Mouse (Mus musculus): ENCODE results near the gene Osbpl5. TPM values are rescaled to one million over a fixed set of nuclear protein-coding genes. Genes with fewer than 3 reads are reported as not detected.
"Not testable (repeated sequence)": the region's sequence is repeated elsewhere in the genome, so short reads cannot be mapped to it uniquely, and the experiment has no call there.

The Osbpl5 gene
- polyA plus RNA-seq, 1 experiment from 2014 or later: 29.9 TPM

DNA sequence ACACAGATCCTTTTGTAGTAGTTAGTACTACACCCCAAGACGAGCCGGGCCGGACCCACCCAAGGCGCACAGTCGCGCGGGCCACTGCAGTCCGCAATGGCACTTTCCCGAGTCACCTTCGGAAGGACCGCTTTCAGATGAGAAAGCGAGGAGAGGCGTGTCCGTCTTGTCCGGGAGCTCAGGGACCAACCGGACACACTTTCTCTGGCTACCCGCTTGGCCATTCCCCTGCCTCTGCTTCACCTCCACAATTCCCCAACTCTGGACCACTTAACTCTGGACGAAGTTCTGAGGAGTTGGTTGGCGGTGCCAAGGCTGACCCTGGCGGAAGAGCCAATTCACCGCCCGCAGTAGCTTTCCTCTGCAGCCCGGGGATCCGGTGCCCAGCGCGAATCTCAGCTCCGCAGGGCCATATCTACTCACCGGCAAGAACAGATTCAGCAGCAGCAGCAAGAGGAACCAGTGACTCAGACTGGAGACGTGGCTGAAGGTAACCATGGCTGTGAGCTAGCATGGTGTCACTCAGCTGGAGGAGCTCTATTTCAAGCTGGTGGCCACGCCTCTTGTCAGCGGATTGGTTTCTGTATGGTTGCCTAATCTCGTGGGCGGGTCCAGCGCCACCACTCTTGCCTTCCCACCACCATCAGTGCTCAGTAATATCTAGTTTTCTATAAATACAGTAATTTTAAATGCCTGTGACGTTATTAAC lies 71.3 kb downstream of the Osbpl5 start, which contains the start of gene Tnfrsf23:
Tnfrsf23 (minus strand) TSS at position 514 of the 709 bp plus-strand sequence.
- Histone ChIP-seq H3K4me2 (replicated peaks; ENCODE audit: low read depth) (peak within 1 kb of the TSS; percentile 76), H3K9ac (ENCODE audit: low read length) (peak within 1 kb of the TSS; percentile 55), H3K4me3 (ENCODE audit: low read depth, low read length) (peak within 1 kb of the TSS; percentile 39), H3K36me3 (ENCODE audit: control insufficient read depth, insufficient read depth, low read length) (peaks cover 8% of the 10 kb centered on the region; the same call in 1 of the 2 replicates), H3K9me3 (ENCODE audit: control insufficient read depth, low read length) (no peaks in the 10 kb centered on the region), H3K27me3 (ENCODE audit: control insufficient read depth, insufficient read depth, low read length) (no peaks in the 10 kb centered on the region), H3K4me1 (replicated peaks; ENCODE audit: control insufficient read depth, insufficient read depth) (no peaks in the 10 kb centered on the region), H3K27ac (replicated peaks) (0 out of 2 replicates have a peak within 1 kb of the TSS, but pooled peaks have one; percentile 49)
- TF ChIP-seq CTCF (IDR thresholded peaks at IDR 0.05; ENCODE audit: low read depth): peak; percentile 34
- TF ChIP-seq EP300 (optimal IDR thresholded peaks at IDR 0.05): no peak
- 2% methylated on average over 35 of the region's 35 CpGs for WGBS
- peak; percentile 86 for DNase-seq (ENCODE audit: low spot score)
- peak; percentile 96 for ATAC-seq (ENCODE audit: low FRiP score, low TSS enrichment)

DNA sequence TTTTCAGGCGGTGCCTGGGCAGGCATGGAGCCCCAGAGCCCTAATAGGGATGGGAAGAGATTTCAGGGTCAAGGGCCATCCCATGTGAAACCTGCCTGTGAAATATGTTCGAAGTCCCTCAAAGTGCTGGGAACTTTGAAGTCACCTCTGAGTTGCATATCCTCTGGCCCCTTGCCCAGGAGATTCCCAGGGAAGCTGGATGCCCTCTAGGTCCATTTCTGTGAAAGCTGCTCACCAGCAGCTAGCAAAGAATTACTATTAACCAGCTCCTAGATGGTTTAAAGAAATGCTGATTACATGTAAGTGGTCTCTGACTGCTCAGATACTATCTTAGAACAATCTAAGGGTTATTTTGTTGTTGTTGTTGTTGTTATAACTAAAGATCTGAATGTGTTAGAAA lies 72.2 kb downstream of the Osbpl5 start:
- not testable (repeated sequence) for H3K4me3 ChIP-seq (ENCODE audit: low read depth, low read length); H3K27me3 ChIP-seq (ENCODE audit: control insufficient read depth, insufficient read depth, low read length); H3K27ac ChIP-seq (replicated peaks); DNase-seq (ENCODE audit: low spot score); H3K9me3 ChIP-seq (ENCODE audit: control insufficient read depth, low read length); H3K4me2 ChIP-seq (replicated peaks; ENCODE audit: low read depth); H3K36me3 ChIP-seq (ENCODE audit: control insufficient read depth, insufficient read depth, low read length); H3K4me1 ChIP-seq (replicated peaks; ENCODE audit: control insufficient read depth, insufficient read depth); ATAC-seq (ENCODE audit: low FRiP score, low TSS enrichment); H3K9ac ChIP-seq (ENCODE audit: low read length)
- WGBS: 83% methylated on average over 1 of the region's 2 CpGs

- Histone ChIP-seq H3K4me1 (replicated peaks; ENCODE audit: control insufficient read depth, insufficient read depth) (no peaks in the 10 kb centered on the region), H3K36me3 (ENCODE audit: control insufficient read depth, insufficient read depth, low read length) (no peaks in the 10 kb centered on the region), H3K9ac (ENCODE audit: low read length) (no peak overlapping the region), H3K27me3 (ENCODE audit: control insufficient read depth, insufficient read depth, low read length) (no peaks in the 10 kb centered on the region), H3K9me3 (ENCODE audit: control insufficient read depth, low read length) (no peaks in the 10 kb centered on the region), H3K4me3 (ENCODE audit: low read depth, low read length) (no peak overlapping the region), H3K4me2 (replicated peaks; ENCODE audit: low read depth) (no peak overlapping the region), H3K27ac (replicated peaks) (no peak overlapping the region)
- no peak for DNase-seq (ENCODE audit: low spot score)
- WGBS: 90% methylated on average over 1 of the region's 1 CpGs
- ATAC-seq (ENCODE audit: low FRiP score, low TSS enrichment): no peak
- no peak for TF ChIP-seq CTCF (IDR thresholded peaks at IDR 0.05; ENCODE audit: low read depth)
Observed at GRCm38 (mm10) chr7:143681566-143681965, 75.2 kb downstream of the Osbpl5 start.

DNA sequence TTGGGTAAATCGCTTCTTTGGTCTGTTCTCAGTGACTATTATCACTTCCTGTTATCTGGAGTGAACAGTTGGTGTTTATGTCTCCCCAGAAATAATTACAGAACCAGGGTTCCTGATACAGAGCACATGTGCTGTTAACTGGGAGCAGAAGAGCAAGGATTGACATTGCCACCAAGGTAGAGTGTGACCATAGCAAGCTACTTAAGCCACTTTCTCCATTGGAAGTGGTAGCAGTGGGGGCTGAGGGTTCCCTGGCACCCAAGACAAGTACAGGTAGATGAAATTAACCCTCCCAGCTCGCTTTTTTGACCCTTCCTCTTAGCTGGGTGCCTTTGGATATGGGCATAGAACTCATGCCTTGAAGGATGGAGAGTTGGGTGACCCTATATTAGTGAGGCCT lies 75.9 kb downstream of the Osbpl5 start:
- H3K4me3 ChIP-seq (ENCODE audit: low read depth, low read length); H3K36me3 ChIP-seq (ENCODE audit: control insufficient read depth, insufficient read depth, low read length); H3K9ac ChIP-seq (ENCODE audit: low read length); H3K27me3 ChIP-seq (ENCODE audit: control insufficient read depth, insufficient read depth, low read length); H3K9me3 ChIP-seq (ENCODE audit: control insufficient read depth, low read length); H3K4me2 ChIP-seq (replicated peaks; ENCODE audit: low read depth); H3K27ac ChIP-seq (replicated peaks); H3K4me1 ChIP-seq (replicated peaks; ENCODE audit: control insufficient read depth, insufficient read depth); DNase-seq (ENCODE audit: low spot score); ATAC-seq (ENCODE audit: low FRiP score, low TSS enrichment): not testable (repeated sequence)
- WGBS: 65% methylated on average over 2 of the region's 2 CpGs

DNA sequence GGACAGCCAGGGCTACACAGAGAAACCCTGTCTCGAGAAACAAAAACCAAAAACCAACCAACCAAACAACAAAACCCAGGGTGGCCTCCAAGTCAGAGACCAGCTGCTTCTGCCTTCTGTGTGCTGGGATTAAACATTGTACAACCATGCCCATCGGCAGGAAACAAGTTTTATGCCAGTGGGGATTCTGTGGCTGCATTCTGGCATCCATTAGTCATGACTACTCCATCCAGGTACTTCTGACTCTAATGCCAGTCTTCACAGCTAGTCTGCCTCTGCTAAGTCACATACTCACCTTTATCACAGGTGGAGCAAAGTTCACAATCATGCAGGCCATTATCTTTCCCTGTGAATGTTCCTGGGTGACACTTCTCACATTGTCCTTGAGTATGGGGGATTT lies 77.1 kb downstream of the Osbpl5 start:
- H3K4me3 ChIP-seq (ENCODE audit: low read depth, low read length); H3K27ac ChIP-seq (replicated peaks); H3K27me3 ChIP-seq (ENCODE audit: control insufficient read depth, insufficient read depth, low read length); H3K4me1 ChIP-seq (replicated peaks; ENCODE audit: control insufficient read depth, insufficient read depth); H3K4me2 ChIP-seq (replicated peaks; ENCODE audit: low read depth); H3K9ac ChIP-seq (ENCODE audit: low read length); DNase-seq (ENCODE audit: low spot score); ATAC-seq (ENCODE audit: low FRiP score, low TSS enrichment); H3K36me3 ChIP-seq (ENCODE audit: control insufficient read depth, insufficient read depth, low read length); H3K9me3 ChIP-seq (ENCODE audit: control insufficient read depth, low read length): not testable (repeated sequence)
- WGBS: 67% methylated on average over 2 of the region's 2 CpGs

- no peak overlapping the region for H3K4me3 ChIP-seq (ENCODE audit: low read depth, low read length)
- no peaks in the 10 kb centered on the region for H3K27me3 ChIP-seq (ENCODE audit: control insufficient read depth, insufficient read depth, low read length)
- no peak overlapping the region for H3K9ac ChIP-seq (ENCODE audit: low read length)
- H3K27ac ChIP-seq (replicated peaks): no peak overlapping the region
- no peaks in the 10 kb centered on the region for H3K36me3 ChIP-seq (ENCODE audit: control insufficient read depth, insufficient read depth, low read length)
- H3K4me1 ChIP-seq (replicated peaks; ENCODE audit: control insufficient read depth, insufficient read depth): no peaks in the 10 kb centered on the region
- no peak for TF ChIP-seq CTCF (IDR thresholded peaks at IDR 0.05; ENCODE audit: low read depth)
- no peak for TF ChIP-seq EP300 (optimal IDR thresholded peaks at IDR 0.05)
- no peaks in the 10 kb centered on the region for H3K9me3 ChIP-seq (ENCODE audit: control insufficient read depth, low read length)
- no peak for DNase-seq (ENCODE audit: low spot score)
- no peak overlapping the region for H3K4me2 ChIP-seq (replicated peaks; ENCODE audit: low read depth)
- ATAC-seq (ENCODE audit: low FRiP score, low TSS enrichment): peak; percentile 83
Observed at GRCm38 (mm10) chr7:143666427-143667311, 90.1 kb downstream of the Osbpl5 start.

Data from stomach, postnatal 0 days (tissue).